9 mouse cellular contexts compared by ENCODE assay signal in genomic region chr3:8736239-8736953, GRCm38 (mm10).
DNase-seq lines count a peak whose midpoint lies in the region; ATAC-seq and TF ChIP-seq lines count a peak whose summit lies in the region.
"Had no signal": no experiment of that assay in that cellular context is flagged by ENCODE, and none has a peak within 500 bp of the region (broad histone marks: within the 10 kb centered on the region; RNA-seq: fewer than 3 reads in every experiment).

No protein-coding gene starts in this region.

- 0 out of 2 replicates have a peak, but pooled peaks cover 2% of the 10 kb centered on the region for H3K4me1 ChIP-seq in liver, adult 2 months (ENCODE audit: control insufficient read depth, insufficient read depth, low read length)
- no peaks in the 10 kb centered on the region for H3K4me1 ChIP-seq in liver, postnatal 0 days (ENCODE audit: insufficient read depth)
- peaks cover 31% of the 10 kb centered on the region for H3K4me1 ChIP-seq in heart, embryonic 12.5 days (replicated peaks)
- H3K4me1 ChIP-seq in lung, postnatal 0 days (ENCODE audit: insufficient read depth, low read depth, low read length), result peaks cover 4% of the 10 kb centered on the region; the same call in 1 of the 2 replicates

- H3K27me3 ChIP-seq in liver, adult 2 months (ENCODE audit: control insufficient read depth, insufficient read depth, low read length), result no peaks in the 10 kb centered on the region
- H3K27me3 ChIP-seq in liver, postnatal 0 days (ENCODE audit: insufficient read depth, low read length), result no peaks in the 10 kb centered on the region
- no peaks in the 10 kb centered on the region for H3K27me3 ChIP-seq in heart, embryonic 12.5 days (replicated peaks)
- no peaks in the 10 kb centered on the region for H3K27me3 ChIP-seq in lung, postnatal 0 days (replicated peaks; ENCODE audit: insufficient read depth, low read length)

- no peak for TF ChIP-seq CTCF in liver, adult 2 months (IDR thresholded peaks at IDR 0.05; ENCODE audit: low read depth, low read length)
- TF ChIP-seq CTCF in liver, postnatal 0 days (IDR thresholded peaks at IDR 0.05; ENCODE audit: low read depth), result no peak
- no peak for TF ChIP-seq CTCF in lung, postnatal 0 days (IDR thresholded peaks at IDR 0.05)

- H3K27ac ChIP-seq in liver, adult 2 months (replicated peaks; ENCODE audit: insufficient read depth, low read depth, low read length), result no peak overlapping the region
- H3K27ac ChIP-seq in liver, postnatal 0 days (ENCODE audit: low read depth), result no peak overlapping the region
- peak overlapping the region; percentile 71 for H3K27ac ChIP-seq in heart, embryonic 12.5 days (ENCODE audit: poor library complexity, severe bottlenecking)
- no peak overlapping the region for H3K27ac ChIP-seq in lung, postnatal 0 days (ENCODE audit: low read length)

- no peak for TF ChIP-seq EP300 in liver, postnatal 0 days (IDR thresholded peaks at IDR 0.05; ENCODE audit: low read depth)
- no peak for TF ChIP-seq EP300 in lung, postnatal 0 days (IDR thresholded peaks at IDR 0.05)

- H3K9me3 ChIP-seq in liver, postnatal 0 days (ENCODE audit: low read length), result no peaks in the 10 kb centered on the region
- H3K9me3 ChIP-seq in heart, embryonic 12.5 days (replicated peaks), result no peaks in the 10 kb centered on the region
- H3K9me3 ChIP-seq in lung, postnatal 0 days (ENCODE audit: low read length), result no peaks in the 10 kb centered on the region

- no peak for ATAC-seq in liver, postnatal 0 days
- peak; percentile 49; the same call in 1 of the 2 replicates for ATAC-seq in heart, embryonic 12.5 days (ENCODE audit: insufficient number of reproducible peaks, low FRiP score)
- ATAC-seq in lung, postnatal 0 days, result peak; percentile 87

- no peaks in the 10 kb centered on the region for H3K36me3 ChIP-seq in liver, adult 2 months (ENCODE audit: control insufficient read depth, insufficient read depth, low read length)
- H3K36me3 ChIP-seq in liver, postnatal 0 days (replicated peaks; ENCODE audit: insufficient read depth, low read length), result no peaks in the 10 kb centered on the region
- H3K36me3 ChIP-seq in heart, embryonic 12.5 days, result no peaks in the 10 kb centered on the region
- H3K36me3 ChIP-seq in lung, postnatal 0 days (ENCODE audit: insufficient read depth, low read length), result no peaks in the 10 kb centered on the region

- WGBS in liver, adult 2 months, result 77% methylated on average over 10 of the region's 10 CpGs
- 55% methylated on average over 10 of the region's 10 CpGs for WGBS in liver, postnatal 0 days (ENCODE audit: insufficient replicate concordance)
- WGBS in heart, embryonic 12.5 days, result 21% methylated on average over 10 of the region's 10 CpGs
- WGBS in lung, postnatal 0 days, result 27% methylated on average over 10 of the region's 10 CpGs

- H3K9ac ChIP-seq in liver, adult 2 months (ENCODE audit: low read depth, low read length), result no peak overlapping the region
- H3K9ac ChIP-seq in liver, postnatal 0 days (replicated peaks), result no peak overlapping the region
- H3K9ac ChIP-seq in heart, embryonic 12.5 days, result no peak overlapping the region; the same call in 1 of the 2 replicates
- no peak overlapping the region for H3K9ac ChIP-seq in lung, postnatal 0 days (replicated peaks; ENCODE audit: low read depth)

- TF ChIP-seq POLR2A in liver, adult 2 months (IDR thresholded peaks at IDR 0.05; ENCODE audit: extremely low read depth, insufficient read depth, low read length), result no peak

- no peak overlapping the region for H3K4me3 ChIP-seq in liver, adult 2 months (ENCODE audit: insufficient read depth, low read depth, low read length)
- no peak overlapping the region for H3K4me3 ChIP-seq in liver, postnatal 0 days (ENCODE audit: low read depth, low read length)
- no peak overlapping the region for H3K4me3 ChIP-seq in heart, embryonic 12.5 days
- H3K4me3 ChIP-seq in lung, postnatal 0 days (ENCODE audit: low read depth, low read length), result no peak overlapping the region

- DNase-seq in liver, adult 2 months (ENCODE audit: extremely low read depth, low read depth, low spot score), result peak; percentile 6
- no peak for DNase-seq in liver, postnatal 0 days
- DNase-seq in lung, postnatal 0 days (ENCODE audit: low spot score), result no peak
- DNase-seq in retina, postnatal 7 days (ENCODE audit: low read depth, low spot score), result peak; percentile 59
- DNase-seq in left cerebral cortex, adult 18-20 months (ENCODE audit: low spot score in 2 of 2), result no peak
- no peak for DNase-seq in frontal cortex, postnatal 25 days (ENCODE audit: low spot score in 2 of 2)
- no peak for DNase-seq in kidney, adult 9 months
- DNase-seq: right cerebral cortex, postnatal 25 days had no signal

- H3K4me2 ChIP-seq in liver, postnatal 0 days (ENCODE audit: low read depth, low read length), result no peak overlapping the region
- peak overlapping the region; percentile 12; the same call in 1 of the 2 replicates for H3K4me2 ChIP-seq in heart, embryonic 12.5 days
- H3K4me2 ChIP-seq in lung, postnatal 0 days (replicated peaks; ENCODE audit: low read depth, low read length), result no peak overlapping the region

- H3K79me2 ChIP-seq in liver, adult 2 months (ENCODE audit: control insufficient read depth, insufficient read depth, low read length), result no peaks in the 10 kb centered on the region

Comparison
In these comparisons a context has a peak if more than half of its experiments do, and no peak if none do; other contexts are left out.
1. DNase-seq: peak in liver, adult 2 months (single experiment) and retina, postnatal 7 days (single experiment); none in liver, postnatal 0 days (single experiment), lung, postnatal 0 days (single experiment), left cerebral cortex, adult 18-20 months (0 of 2), frontal cortex, postnatal 25 days (0 of 2) and kidney, adult 9 months (single experiment).